Mouse (Mus musculus): ENCODE measurements at regions not wholly inside any gene's neighbourhood (a gene's known extent, or its start where the extent isn't known, plus 50 kb on each side); places are given as distances from the start of the nearest gene placed in this dataset.

DNA sequence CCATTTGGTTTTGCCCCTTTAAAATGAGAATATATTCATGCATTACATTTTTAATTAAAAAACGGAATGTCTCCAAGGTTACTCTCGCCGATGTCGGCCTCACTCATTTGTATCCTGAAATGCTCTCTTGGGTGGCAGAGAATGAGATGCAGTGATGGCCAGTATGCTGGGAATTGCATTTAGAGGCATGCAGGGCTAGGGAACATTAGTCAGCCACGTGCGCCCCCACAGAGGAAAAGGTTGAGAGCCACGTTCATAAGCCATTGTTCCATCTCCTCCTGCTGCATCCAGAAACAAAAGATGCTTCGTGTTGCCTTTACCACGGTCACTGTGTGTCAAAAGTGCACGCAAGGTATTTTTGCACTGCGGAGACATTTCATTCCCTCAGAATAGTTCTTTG is 172.9 kb upstream of the Pmfbp1 start:
- peak; percentile 35 for DNase-seq

DNA sequence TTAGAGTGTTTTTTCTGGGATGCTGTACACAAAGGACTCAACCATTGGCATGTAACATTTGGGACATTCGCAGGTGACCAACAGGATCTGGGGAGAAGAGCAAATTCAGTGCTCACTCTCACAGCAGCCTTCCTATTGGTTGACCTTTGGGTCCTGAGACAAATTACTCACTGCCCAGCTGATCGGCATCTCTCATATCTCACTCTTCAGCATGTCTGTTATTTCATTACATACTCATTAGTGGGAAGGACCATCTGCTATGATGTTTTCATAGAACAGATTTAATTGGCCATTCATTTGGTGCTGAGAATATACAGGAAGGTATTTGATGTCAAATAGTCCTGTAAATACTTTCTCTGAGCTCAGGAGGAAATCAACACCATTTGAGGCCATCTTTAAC is 170.5 kb upstream of the Pmfbp1 start:
- DNase-seq: peak; percentile 41

DNA sequence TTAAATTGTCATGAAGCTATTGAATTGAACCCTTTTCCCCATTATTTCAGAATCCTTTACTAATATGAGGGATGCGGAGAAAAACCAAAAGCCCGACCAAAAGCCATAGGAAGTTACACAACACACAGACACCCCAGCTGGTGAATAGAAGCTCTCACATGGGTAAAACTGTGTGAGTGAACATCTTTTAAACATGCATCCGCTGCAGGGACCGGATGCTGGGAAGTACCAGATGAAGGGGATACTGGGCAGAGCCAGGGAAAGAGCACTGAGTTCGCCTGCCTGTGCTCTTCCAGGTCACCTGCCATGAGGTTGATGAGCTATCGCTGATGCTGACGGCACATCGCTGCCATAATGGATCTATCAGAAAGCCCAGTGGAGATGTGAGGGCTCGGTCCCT is 169.6 kb upstream of the Pmfbp1 start:
- DNase-seq: peak; percentile 59

DNA sequence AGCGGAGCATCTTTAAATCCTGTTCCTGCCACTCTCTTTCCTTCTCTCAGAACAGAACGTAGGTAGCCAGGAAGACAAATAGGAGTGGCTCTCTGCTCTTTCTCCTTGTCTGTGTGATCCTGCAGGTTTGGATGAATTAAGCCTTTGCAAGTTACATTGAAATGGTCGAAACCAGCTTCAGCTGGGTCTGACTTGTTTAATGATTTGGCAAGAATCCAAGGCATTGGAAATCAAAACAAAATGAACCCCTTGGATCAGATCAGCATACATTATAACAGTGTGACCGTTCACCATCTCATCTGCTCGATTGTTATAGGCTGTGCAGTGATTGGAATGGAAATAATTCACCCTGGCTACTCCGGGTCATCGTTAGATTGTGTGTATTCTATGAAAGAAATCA is 157.6 kb upstream of the Pmfbp1 start:
- DNase-seq: peak; percentile 14

DNA sequence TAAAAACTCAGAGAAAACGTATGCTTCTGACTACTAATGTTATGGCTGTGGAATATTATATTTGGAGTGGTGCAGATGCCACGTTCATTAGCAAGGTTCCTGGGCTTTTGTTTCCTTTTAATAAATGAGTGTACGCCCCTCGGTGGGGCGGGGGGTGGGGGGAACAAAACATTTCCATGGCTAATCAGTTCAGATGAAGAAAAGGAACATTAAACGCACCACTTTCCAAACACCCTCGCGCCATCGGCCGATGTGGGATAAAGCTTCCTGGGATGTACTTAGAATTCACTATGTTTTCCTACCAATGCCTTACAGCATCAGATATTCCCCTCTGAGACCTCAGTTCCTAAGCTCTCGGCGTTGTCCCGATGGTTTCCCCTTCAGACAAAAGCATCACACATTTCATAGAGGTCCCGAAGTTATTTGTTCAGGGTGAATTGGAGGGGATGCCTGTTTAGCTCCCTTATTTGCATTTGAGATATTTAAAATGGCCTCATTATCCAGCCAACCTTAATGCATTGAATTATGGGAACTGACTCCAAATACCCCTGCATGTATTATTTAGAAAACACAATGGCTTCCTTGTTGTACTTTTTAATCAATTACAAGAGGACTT is 155.5 kb upstream of the Pmfbp1 start:
- peak; percentile 28 for DNase-seq

DNA sequence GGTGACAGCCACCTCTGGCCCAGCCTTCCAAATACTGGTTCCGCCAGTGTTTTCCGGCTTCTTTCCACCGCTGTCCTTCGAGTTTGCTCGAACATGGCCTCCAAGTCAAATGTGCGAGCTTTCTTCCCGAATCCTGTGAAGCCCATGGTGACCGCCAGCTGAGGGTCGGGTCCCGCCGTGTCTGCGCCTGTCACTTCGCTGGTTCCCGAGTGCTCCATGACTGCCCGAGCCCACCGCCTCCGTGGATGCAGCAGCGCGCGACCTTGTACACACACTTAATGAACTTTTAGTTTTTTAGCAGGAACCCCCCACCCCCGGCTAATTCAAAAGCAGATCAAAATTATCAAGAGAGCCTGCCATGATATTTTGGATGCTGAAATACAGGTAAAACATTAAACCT is 153.2 kb upstream of the Pmfbp1 start:
- peak; percentile 39 for DNase-seq

DNA sequence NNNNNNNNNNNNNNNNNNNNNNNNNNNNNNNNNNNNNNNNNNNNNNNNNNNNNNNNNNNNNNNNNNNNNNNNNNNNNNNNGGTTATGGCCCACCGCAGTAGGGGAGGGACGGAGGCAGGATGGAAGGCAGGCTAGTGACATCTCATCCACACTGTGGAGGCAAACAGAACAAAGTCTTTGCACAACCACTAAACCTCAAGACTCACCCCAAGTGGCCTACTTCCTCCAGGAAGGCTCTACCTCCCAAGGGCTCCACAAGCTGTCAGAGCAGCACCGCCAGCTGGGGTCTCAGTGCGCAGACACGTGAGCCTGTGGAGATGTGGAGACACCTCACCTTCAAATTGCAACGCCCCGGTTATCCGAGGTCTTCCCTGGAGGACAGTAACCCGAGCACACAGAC is 138.7 kb upstream of the Pmfbp1 start:
- peak; percentile 74 for DNase-seq

DNA sequence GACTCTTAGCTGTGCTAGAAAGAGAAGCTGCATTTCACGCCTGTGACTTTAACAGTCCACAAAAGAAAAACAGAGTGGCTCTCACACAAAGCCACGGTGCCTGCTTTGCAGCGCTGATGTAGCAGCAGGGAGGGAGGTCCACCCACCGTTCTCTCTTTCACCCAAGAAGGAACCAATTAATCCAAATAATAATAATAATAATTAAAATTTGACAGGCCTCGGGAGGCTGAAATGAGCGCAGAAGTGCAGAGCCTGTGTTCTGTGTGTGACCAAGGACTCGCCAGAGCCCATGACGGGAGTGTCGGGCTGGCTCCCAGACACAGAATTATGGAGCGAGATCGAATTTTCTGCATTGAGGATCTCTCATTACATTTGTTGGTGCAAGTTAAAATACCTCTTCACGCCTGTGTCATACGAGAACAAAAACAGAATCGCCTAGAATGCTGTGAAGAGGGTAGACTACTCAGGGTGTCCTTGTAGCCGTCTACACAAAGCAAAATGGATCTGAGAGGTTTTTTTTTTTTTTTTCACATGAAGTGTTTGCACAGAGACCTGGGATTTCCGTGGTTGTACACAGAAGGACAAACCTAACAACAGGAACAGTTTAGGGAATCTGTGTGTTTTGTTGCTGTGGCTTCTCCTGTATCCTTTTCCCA is 134.3 kb upstream of the Pmfbp1 start:
- DNase-seq: no peak

DNA sequence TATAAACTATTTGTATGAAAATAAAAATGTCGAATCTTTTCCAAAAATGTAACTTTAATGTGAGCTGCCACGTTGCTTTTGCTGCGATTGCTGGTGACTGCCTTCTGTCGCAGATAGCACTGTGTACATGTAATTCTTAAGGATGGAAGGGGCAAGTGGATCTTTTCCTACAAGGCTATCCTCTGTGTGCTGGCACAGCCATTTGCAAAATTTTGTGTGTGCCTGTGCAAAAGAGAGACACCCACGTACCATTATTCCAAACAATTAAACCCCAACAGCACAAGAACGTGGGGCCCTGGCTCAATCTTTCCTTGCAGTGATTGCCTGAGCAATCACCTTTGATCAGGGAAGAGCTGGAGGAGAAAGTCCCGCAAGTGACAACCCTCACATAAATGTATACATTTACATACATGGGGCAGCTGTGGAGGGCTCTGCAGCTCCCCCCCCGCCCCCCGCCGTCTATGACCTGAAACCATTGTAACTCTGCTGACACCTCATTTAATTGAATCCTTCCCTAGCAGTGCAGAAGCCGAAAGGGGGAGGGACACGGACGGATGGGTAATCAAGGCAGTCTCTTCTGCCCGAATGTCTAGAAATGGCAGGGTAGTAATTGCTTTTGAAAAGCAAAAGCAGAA is 133.6 kb upstream of the Pmfbp1 start:
- no peak for DNase-seq

DNA sequence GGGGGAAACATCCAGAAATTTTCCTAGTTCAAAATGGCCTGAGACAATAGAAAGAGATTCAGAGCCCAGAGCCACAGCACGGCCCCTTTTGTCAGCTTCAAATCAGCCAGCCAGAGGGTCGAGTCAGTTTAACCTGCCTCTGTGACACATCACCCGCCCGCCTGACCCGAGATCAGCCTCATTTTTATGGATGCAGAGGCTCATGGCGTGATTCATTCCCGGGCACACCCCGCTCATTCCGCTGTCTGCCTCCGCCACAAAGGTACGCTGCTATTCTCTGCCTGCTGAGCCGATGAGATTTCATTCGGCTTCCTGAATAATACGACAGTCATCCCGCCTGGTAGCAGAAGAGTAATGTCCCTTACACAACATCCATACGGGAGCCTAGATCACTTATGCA is 132.9 kb upstream of the Pmfbp1 start:
- DNase-seq: no peak

DNA sequence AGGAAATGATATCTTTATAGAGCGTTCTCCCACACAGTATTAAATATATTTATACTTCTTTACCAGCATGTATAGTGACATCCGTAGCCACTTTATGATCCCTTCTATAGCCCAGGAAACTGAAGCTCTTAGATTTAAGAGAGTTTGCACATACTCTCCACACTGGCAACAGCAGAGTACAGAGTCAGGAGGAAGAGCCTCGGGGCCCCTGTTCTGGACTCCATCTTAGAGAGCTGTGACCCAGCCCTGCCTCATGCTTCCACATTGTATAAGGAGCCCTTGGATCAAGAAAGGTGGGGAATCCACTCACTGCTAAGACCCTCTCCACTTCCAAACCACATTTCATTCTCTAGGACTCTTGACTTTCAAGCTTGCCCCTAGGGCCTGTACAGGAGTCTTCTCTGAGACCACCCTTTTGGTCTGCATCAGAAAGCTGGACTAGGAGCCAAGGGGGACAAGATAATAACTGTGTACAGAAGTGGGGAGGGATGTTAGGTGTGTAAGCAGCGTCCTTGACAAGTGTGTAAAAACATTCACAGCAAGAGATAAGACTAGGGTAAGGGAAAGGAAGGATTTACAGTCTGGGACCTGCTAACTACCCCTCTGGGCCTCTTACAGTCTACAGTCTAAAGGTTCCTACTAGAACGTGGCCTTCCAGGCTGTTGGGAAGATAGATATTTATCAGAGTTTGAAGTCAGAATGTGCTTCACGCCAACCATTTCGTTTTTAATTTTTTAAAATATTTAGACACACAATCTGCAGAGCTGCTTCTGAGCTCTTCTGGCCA is 132.1 kb upstream of the Pmfbp1 start:
- DNase-seq: no peak

DNA sequence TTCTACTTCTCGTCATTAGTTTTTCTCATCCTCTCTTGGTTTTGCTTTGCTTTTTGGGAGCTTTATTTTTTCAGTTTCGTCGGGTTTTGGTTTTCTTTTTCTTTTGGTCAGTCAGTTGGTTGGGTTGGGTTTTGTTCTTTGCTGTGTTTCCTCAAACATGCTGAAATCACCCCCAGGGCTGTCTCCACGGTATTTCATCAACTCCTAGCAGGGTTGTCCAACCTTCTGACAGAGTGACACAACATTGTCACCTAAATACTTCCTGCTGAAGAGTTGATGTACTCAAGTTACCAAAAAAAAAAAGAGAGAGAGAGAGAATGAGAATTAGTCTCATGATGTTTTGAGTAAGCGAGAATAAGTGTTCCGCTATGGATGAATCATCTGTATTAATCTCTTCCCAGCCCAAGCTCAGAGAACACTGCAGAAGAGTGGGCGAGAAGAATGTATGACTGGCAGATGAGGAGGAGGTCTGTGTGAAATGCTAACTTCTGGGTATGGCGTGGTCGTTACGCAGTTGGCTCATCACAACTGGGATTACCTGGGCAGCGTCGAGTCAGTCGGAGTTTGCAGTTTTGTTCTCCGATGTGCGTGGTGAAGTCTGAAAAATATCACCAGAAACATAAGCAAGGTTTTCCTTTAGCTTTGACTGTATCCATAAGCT is 130.5 kb upstream of the Pmfbp1 start:
- no peak for DNase-seq

DNA sequence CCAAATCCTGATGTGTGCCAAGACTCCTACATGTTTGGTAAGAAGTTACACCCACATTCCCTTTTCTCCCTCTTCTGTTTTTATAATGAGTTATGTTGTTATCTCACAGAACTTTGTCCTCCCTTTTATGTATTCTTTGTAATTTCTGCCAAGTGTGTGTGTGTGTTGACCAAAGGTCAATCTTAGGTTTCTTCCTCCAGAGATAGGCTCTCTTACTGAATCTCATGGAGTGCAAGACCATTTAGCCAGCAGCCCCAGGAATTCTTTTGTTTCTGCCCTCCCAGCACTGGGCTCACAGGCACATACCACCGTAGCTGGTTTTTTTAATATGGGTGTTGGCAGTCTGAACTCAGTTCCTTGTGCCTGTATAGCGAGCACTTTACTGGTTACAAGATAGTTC is 119.8 kb upstream of the Pmfbp1 start:
- no peak for DNase-seq

DNA sequence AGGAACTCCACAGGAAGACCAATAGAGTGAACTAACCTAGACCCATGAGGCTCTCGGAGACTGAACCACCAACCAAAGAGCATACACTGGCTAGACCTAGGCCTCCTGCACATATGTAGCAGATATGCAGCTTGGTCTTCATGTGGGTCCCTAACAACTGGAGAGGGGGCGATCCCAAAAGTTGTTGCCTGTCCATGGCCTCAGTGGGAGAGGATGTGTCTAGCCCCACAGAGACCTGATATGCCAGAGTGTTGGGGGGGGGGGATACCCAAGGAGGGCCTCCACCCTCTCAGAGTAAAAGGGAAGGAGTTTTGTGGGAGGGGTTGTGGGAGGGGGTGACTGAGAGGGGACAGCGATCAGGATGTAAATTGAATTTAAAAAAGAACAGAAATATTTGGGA is 108.9 kb upstream of the Pmfbp1 start:
- peak; percentile 57 for DNase-seq

DNA sequence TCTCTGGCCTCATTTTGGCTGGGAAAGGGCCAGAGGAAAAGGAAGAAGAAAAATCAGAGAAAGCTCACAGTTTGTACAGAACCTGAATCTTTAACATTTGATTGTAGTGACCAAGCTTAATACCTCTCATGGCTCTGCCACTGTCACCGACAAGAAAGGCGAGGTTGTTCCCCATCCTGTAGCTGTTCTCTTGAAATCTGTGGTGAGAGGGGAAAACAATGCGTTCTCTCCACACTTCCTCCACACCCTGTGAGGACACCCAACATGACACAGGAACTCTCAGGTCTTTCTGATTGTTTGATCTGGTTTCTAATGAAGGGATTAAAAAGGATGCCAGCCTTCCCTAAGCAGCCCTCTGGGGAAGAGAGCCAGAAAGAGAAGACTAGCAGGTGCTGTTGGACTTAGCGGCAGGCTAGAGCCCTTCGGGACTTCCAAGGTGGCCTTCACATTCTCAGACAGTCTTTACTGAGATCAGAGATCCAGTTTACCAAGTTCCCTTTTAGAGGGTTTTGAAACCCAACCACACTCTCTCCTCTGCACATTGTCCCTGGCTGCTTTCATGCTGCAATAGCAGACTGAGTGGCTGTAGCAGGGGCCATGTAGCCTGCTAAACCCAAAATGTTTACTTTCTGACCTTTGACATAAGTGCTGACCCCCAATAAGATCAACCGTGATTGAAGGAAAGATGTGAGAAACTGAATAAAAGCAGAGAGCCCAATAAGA is 98.5 kb upstream of the Pmfbp1 start:
- DNase-seq: no peak

DNA sequence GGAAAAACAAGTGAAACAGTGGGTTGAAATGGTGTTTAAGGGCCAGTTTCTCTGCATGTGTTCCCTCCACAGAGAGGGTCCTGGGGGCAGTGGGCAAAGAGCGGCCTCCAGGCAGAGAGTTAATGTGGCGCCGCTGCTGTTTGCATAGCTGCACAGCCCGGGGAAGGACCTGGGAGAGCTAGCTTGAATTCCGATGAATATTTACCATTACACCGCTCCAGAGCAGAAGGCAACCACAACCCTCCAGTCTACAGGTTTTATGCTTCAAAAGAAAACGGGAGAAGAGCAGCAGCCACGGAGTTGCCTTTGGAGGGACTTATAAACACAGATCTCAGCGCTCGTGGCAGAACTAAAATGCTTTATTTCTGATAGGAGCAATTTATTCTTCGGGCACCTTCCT is 94.2 kb upstream of the Pmfbp1 start:
- DNase-seq: peak; percentile 24

DNA sequence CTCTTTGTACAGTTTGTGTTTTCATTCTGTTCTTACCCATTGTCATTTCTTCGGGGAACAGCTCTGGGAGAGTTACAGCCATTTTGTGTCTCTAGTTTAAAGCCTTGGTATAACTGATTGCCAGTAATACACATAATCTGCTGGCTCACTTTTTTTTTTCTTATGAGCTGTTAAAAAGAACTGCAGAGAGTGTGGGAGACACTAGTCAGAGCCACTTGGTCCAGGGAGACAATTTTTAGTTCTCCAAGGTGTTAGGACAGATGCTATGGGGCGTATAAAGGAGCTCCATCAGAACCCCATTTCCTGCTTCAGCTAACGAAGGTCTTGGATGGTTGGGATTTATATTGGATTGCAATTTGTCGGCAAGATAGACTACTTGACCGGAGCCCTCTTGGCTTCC is 93.6 kb upstream of the Pmfbp1 start:
- DNase-seq: peak; percentile 27

DNA sequence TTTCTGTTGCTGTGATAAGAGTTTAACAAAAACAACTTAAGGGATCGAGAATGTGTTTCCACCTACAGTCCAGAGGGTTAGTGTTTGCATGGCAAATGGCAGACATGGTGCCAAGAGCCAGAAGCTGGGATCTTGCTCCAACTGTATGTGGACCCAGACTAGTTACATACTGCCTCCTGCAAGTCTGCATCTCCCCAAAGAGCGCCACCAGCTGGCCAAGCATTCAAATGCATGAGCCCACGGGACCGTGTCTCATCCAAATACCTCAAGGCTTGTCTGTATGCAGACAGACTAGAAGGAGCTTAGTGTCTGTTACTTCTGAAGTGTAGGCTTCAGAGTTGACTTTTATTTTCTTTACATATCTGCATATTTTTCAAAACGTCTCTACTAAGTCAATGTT is 85.9 kb upstream of the Pmfbp1 start:
- no peak for DNase-seq

DNA sequence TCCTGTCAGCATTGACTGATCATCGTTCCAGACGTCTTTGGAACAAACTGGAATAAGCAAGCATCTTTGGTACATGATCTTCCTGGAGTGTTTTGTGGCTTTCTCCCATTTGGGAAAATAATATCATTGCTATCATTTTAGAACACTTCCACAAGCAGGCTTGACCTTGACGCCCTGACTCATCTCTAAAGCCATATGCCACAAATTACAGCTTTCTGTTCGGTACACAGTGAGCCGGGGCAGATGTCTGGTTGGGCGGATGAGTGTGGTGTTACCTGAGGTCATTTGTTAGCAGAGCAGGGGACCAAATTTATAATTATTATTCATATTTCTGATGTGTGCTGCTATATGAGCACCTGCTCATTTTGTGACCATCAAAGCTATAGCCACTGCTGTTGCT is 83.3 kb upstream of the Pmfbp1 start:
- no peak for DNase-seq

DNA sequence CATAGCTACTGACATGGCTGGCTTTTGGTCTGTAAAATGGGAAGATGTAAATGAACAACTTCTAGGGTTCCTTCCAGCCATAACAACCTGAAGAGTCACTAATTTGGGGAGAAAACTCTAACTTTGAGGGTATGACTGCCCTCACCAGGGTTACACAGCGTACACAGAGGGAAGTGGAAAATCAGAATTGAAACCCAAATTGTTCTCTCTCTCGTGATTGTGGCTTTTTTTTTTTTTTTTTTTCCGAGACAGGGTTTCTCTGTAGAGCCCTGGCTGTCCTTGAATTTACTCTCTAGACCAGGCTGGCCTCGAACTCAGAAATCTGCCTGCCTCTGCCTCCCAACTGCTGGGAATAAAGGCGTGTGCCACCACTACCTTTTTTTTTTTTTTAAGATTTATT is 80.4 kb upstream of the Pmfbp1 start:
- no peak for DNase-seq

DNA sequence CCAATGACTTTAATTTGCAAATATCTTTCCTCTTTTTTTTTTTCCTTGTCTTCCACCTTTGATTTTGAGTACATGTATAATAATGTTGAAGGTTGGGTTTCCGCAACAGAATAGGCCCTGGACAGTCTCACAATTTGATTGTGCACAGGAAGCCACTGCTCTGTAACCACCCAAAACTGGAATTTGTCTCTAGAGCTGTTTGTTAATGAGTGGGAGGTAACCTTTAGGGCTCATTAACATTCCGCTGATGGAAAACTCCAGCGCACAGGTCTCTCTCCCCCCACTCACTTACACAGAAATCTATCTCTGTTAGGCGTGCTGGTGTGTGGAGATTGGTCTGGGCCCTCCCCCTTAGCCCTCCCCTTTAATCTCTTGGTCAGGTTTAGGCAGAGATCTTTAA is 78.5 kb upstream of the Pmfbp1 start:
- no peak for DNase-seq

DNA sequence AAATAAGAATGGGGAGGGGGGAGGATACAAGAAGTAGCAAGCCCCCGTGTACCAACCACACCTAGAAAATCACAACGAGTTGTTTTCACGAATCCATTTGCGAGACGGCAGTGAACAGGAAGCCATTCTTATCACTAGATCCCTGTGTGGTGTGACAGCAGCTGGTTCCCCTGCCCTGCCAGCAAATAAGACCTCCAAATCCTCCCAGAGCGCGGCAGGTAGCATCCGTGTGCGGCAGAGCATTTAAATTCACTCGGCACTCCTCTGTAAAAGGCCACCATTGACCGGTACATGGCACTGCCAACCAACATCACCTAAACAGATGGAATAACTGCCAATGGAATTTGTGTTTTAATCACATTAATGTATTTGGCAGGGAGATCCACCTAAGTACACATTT is 77.9 kb upstream of the Pmfbp1 start:
- DNase-seq: no peak
